Mouse (Mus musculus) ES-E14 (cell line): ENCODE data around the gene Capn1. TPM values are rescaled to one million over a fixed set of nuclear protein-coding genes. Genes with fewer than 3 reads are reported as not detected.

Experiments used
- DNase-seq: peaks from one replicate; pipeline ENCODE4 v3.0.0-alpha.2; 2013; ENCODE audit warnings: low read depth, low spot score
- H3K27ac ChIP-seq: 2 replicates; pipeline ENCODE4 v1.5.1; 2012; ENCODE audit warnings: low read depth, mild to moderate bottlenecking, low read length, moderate library complexity, mixed read lengths; ENCODE audit not compliant: poor library complexity, insufficient read depth, severe bottlenecking
- H3K36me3 ChIP-seq: 2 replicates; pipeline ENCODE4 v1.6.1; 2012; ENCODE audit warnings: mild to moderate bottlenecking, low read length, moderate library complexity, mixed read lengths; ENCODE audit not compliant: control insufficient read depth, poor library complexity, insufficient read depth, severe bottlenecking
- H3K4me1 ChIP-seq, 2 experiments: fragments of 150-350 bp in 1 of 2; sonication (generic) in 1 of 2; 2 replicates each; pipeline ENCODE4 v1.6.1; 2012; ENCODE audit warnings: low read length in 2 of 2, mild to moderate bottlenecking in 1 of 2, mixed read lengths in 1 of 2; ENCODE audit not compliant: control insufficient read depth in 2 of 2, insufficient read depth in 2 of 2, poor library complexity in 1 of 2
- H3K4me3 ChIP-seq, 2 experiments: fragments of 150-350 bp in 1 of 2; sonication (generic) in 1 of 2; 2 replicates each; pipeline ENCODE4 v1.5.1; 2012; ENCODE audit warnings: low read length in 2 of 2, low read depth in 1 of 2, mild to moderate bottlenecking in 1 of 2, mixed read lengths in 1 of 2; ENCODE audit not compliant: insufficient read depth in 1 of 2, poor library complexity in 1 of 2, severe bottlenecking in 1 of 2
- H3K9ac ChIP-seq: 2 replicates; pipeline ENCODE4 v1.6.1; 2012; ENCODE audit warnings: low read depth, mild to moderate bottlenecking, low read length, mixed read lengths; ENCODE audit not compliant: poor library complexity, insufficient read depth, severe bottlenecking
- H3K9me3 ChIP-seq: fragments of 150-350 bp; sonication (generic); 2 replicates; pipeline ENCODE4 v1.6.1; 2012; ENCODE audit warnings: low read depth, mild to moderate bottlenecking, low read length; ENCODE audit not compliant: control insufficient read depth, insufficient read depth
- CHD2 ChIP-seq: IDR thresholded peaks from 2 replicates; pipeline ENCODE4 v1.6.1; 2014; ENCODE audit warnings: mild to moderate bottlenecking, low read depth, low read length, inconsistent platforms
- HCFC1 ChIP-seq: IDR thresholded peaks from 2 replicates; pipeline ENCODE4 v1.6.1; 2012; ENCODE audit warnings: low read length, inconsistent platforms, borderline replicate concordance; ENCODE audit not compliant: insufficient read depth
- MAFK ChIP-seq: IDR thresholded peaks from 2 replicates; pipeline ENCODE4 v1.6.1; 2014; ENCODE audit warnings: mild to moderate bottlenecking, low read depth, low read length, inconsistent platforms; ENCODE audit not compliant: insufficient read depth
- ZC3H11A ChIP-seq: IDR thresholded peaks from 2 replicates; pipeline ENCODE4 v1.6.1; 2012; ENCODE audit warnings: low read depth, mild to moderate bottlenecking, inconsistent platforms, low read length, borderline replicate concordance
- ZNF384 ChIP-seq: IDR thresholded peaks from 2 replicates; pipeline ENCODE4 v1.6.1; 2012; ENCODE audit warnings: low read depth, low read length, inconsistent platforms
- in situ Hi-C, 2 experiments: fragments of 600-800 bp; cut with MboI; formaldehyde crosslinking; loops; one replicate each; pipeline ENCODE4 v1.15.1; 2025; ENCODE audit warnings: low sequenced_read_pairs in 2 of 2, inconsistent platforms in 1 of 2; ENCODE audit not compliant: unreplicated experiment in 2 of 2
- total RNA-seq: library from RNA; depleted of rRNA; stranded (reverse); fragments of 300-350 nt; gene quantifications from 2 replicates; pipeline ENCODE4 v1.2.3, GENCODE M21; 2012

The Capn1 gene
- total RNA-seq, 1 experiment: 20.4 TPM

GRCm38 (mm10) chr19:6014991-6015510, 646 bp downstream of the Capn1 start:
- no peak overlapping the region; the same call in 1 of the 2 replicates for H3K27ac ChIP-seq
- in situ Hi-C loops: no loop called here
- TF ChIP-seq ZC3H11A (no peak), HCFC1 (0 out of 2 replicates have a peak, but pooled peaks have one; percentile 18), MAFK (no peak), CHD2 (no peak)

GRCm38 (mm10) chr19:6013691-6014090, 2.0 kb downstream of the Capn1 start:
- H3K4me1 ChIP-seq: peaks cover 5 to 22% of the 10 kb centered on the region in 2 experiments; a peak in 3 of 4 replicates
- no peak for TF ChIP-seq ZNF384
- TF ChIP-seq HCFC1: no peak
- no peak for TF ChIP-seq CHD2
- TF ChIP-seq MAFK: no peak
- TF ChIP-seq ZC3H11A: no peak
- in situ Hi-C loops: no loop called here
- no peak overlapping the region for H3K4me3 ChIP-seq
- no peaks in the 10 kb centered on the region for H3K36me3 ChIP-seq
- no peak for DNase-seq
- H3K9ac ChIP-seq: no peak overlapping the region
- H3K27ac ChIP-seq: no peak overlapping the region
- H3K9me3 ChIP-seq: no peaks in the 10 kb centered on the region

More at GRCm38 (mm10) chr19:6014991-6015510, 646 bp downstream of the Capn1 start:
- H3K9ac ChIP-seq: peak overlapping the region; percentile 49
- H3K4me3 ChIP-seq: peak overlapping the region; percentile 66 to 71
- DNase-seq: peak; percentile 60
- H3K9me3 ChIP-seq: no peaks in the 10 kb centered on the region
- no peaks in the 10 kb centered on the region for H3K36me3 ChIP-seq
- H3K4me1 ChIP-seq: peaks cover 5 to 15% of the 10 kb centered on the region in 2 experiments; a peak in 2 of 4 replicates

GRCm38 (mm10) chr19:6009137-6009536, 6.6 kb downstream of the Capn1 start:
- TF ChIP-seq MAFK: no peak
- no peak for TF ChIP-seq ZNF384
- TF ChIP-seq ZC3H11A: no peak
- no peak for TF ChIP-seq HCFC1
- no peak for TF ChIP-seq CHD2
- H3K27ac ChIP-seq: no peak overlapping the region

GRCm38 (mm10) chr19:6007013-6007412, 8.7 kb downstream of the Capn1 start:
- Histone ChIP-seq H3K27ac (no peak overlapping the region), H3K4me1 (peaks cover 5 to 21% of the 10 kb centered on the region in 2 experiments), H3K4me3 (no peak overlapping the region), H3K9ac (no peak overlapping the region), H3K36me3 (no peaks in the 10 kb centered on the region), H3K9me3 (no peaks in the 10 kb centered on the region)
- no peak for DNase-seq
- no peak for TF ChIP-seq MAFK
- TF ChIP-seq ZC3H11A: no peak
- TF ChIP-seq CHD2: no peak
- TF ChIP-seq HCFC1: no peak
- TF ChIP-seq ZNF384: no peak
- in situ Hi-C loops: no loop called here

More at GRCm38 (mm10) chr19:6009137-6009536, 6.6 kb downstream of the Capn1 start:
- no peak for DNase-seq
- Histone ChIP-seq H3K9me3 (no peaks in the 10 kb centered on the region), H3K4me1 (peaks cover 5 to 23% of the 10 kb centered on the region in 2 experiments), H3K4me3 (peak overlapping the region; percentile 16 to 31; a peak in 3 of 4 replicates), H3K9ac (no peak overlapping the region), H3K36me3 (no peaks in the 10 kb centered on the region)
- in situ Hi-C loops: no loop called here

- H3K4me3 ChIP-seq: no peak overlapping the region
- TF ChIP-seq MAFK: no peak
- TF ChIP-seq ZNF384: no peak
- no peak for TF ChIP-seq HCFC1
- no peak for TF ChIP-seq ZC3H11A
- TF ChIP-seq CHD2: no peak
- no peaks in the 10 kb centered on the region for H3K9me3 ChIP-seq
- peaks cover 3 to 15% of the 10 kb centered on the region in 2 experiments for H3K4me1 ChIP-seq
- no peak for DNase-seq
- in situ Hi-C loops: no loop called here
- H3K27ac ChIP-seq: no peak overlapping the region
- no peak overlapping the region for H3K9ac ChIP-seq
- no peaks in the 10 kb centered on the region for H3K36me3 ChIP-seq
Measured at GRCm38 (mm10) chr19:6005541-6005940, 10.2 kb downstream of the Capn1 start.
